Mouse (Mus musculus) C2C12 (cell line): Measurements from ENCODE around the gene Lcn9. TPM values are rescaled to one million over a fixed set of nuclear protein-coding genes. Genes with fewer than 3 reads are reported as not detected.

Experiments used
- H3K27me3 ChIP-seq: one replicate; pipeline ENCODE4 v1.6.1; 2011; ENCODE audit not compliant: control insufficient read depth, insufficient read depth, insufficient read length
- H3K36me3 ChIP-seq: one replicate; pipeline ENCODE4 v1.6.1; 2011; ENCODE audit not compliant: control insufficient read depth, insufficient read depth
- H3K4me3 ChIP-seq: one replicate; pipeline ENCODE4 v1.5.1; 2011; ENCODE audit warnings: mild to moderate bottlenecking, control low read depth; ENCODE audit not compliant: poor library complexity, insufficient read depth, severe bottlenecking
- H3K79me2 ChIP-seq: one replicate; pipeline ENCODE4 v1.6.1; 2011; ENCODE audit not compliant: control insufficient read depth, insufficient read depth
- H3K79me3 ChIP-seq: one replicate; pipeline ENCODE4 v1.6.1; 2011; ENCODE audit warnings: low read depth, control low read depth
- H3ac ChIP-seq: one replicate; pipeline ENCODE3; 2011; ENCODE audit warnings: low read depth; ENCODE audit not compliant: control insufficient read depth, insufficient read length
- CEBPB ChIP-seq: IDR thresholded peaks from one replicate; pipeline ENCODE4 v1.6.1; 2011; ENCODE audit warnings: low read depth, mild to moderate bottlenecking, control low read depth, moderate library complexity
- CTCF ChIP-seq: IDR thresholded peaks from one replicate; pipeline ENCODE4 v1.5.1; 2011; ENCODE audit not compliant: control insufficient read depth, insufficient read depth, insufficient read length
- FOSL1 ChIP-seq: IDR thresholded peaks from one replicate; pipeline ENCODE4 v1.8.0; 2011; ENCODE audit warnings: mild to moderate bottlenecking, low read length; ENCODE audit not compliant: poor library complexity, insufficient read depth, severe bottlenecking
- MAX ChIP-seq: IDR thresholded peaks from one replicate; pipeline ENCODE4 v1.6.1; 2011; ENCODE audit warnings: mild to moderate bottlenecking, control low read depth
- MYOD1 ChIP-seq: IDR thresholded peaks from one replicate; pipeline ENCODE4 v1.6.1; 2011; ENCODE audit warnings: low read depth; ENCODE audit not compliant: control insufficient read depth, insufficient read length
- MYOG ChIP-seq: IDR thresholded peaks from one replicate; pipeline ENCODE4 v1.6.1; 2011; ENCODE audit not compliant: control insufficient read depth, insufficient read length; ENCODE audit errors: extremely low read depth
- USF1 ChIP-seq: IDR thresholded peaks from one replicate; pipeline ENCODE4 v1.6.1; 2011; ENCODE audit warnings: low read depth, mild to moderate bottlenecking, control low read depth, moderate library complexity
- polyA plus RNA-seq: library from polyadenylated mRNA; unstranded; fragments of >200 nt; fragmentation: generic; extraction: Trizol; gene quantifications from one replicate; pipeline ENCODE4 v1.2.1, GENCODE M21; 2012; ENCODE audit warnings: missing spikeins

Lcn9 gene
- polyA plus RNA-seq, 1 experiment = not detected

DNA sequence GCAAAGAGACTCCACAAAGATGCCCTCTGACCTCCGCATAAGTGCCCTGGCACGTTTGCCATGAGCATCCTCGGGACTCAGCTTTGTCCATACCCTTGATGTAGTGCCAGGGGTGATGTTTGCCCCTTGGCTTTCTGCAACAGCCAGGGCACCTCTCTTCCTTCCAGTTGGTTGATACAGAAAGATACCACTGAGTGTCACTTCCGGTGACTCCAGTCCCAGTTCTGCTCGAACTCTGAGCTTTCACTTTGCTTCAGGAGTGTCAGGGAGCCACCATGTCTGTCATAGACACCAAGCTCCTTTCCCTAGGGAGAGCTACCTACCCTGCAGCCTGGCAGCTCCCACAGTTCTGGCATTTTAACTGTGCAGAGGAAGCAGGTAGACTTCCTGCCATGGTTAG, 31.0 kb downstream of the Lcn9 start:
- H3ac ChIP-seq = no peak overlapping the region
- H3K4me3 ChIP-seq = no peak overlapping the region
- H3K79me3 ChIP-seq = no peaks in the 10 kb centered on the region
- no peaks in the 10 kb centered on the region for H3K27me3 ChIP-seq
- no peaks in the 10 kb centered on the region for H3K79me2 ChIP-seq
- H3K36me3 ChIP-seq = no peaks in the 10 kb centered on the region
- TF ChIP-seq CTCF = no peak
- TF ChIP-seq MYOD1 = no peak
- no peak for TF ChIP-seq CEBPB
- no peak for TF ChIP-seq MYOG
- TF ChIP-seq FOSL1 = no peak
- TF ChIP-seq USF1 = no peak
- no peak for TF ChIP-seq MAX

DNA sequence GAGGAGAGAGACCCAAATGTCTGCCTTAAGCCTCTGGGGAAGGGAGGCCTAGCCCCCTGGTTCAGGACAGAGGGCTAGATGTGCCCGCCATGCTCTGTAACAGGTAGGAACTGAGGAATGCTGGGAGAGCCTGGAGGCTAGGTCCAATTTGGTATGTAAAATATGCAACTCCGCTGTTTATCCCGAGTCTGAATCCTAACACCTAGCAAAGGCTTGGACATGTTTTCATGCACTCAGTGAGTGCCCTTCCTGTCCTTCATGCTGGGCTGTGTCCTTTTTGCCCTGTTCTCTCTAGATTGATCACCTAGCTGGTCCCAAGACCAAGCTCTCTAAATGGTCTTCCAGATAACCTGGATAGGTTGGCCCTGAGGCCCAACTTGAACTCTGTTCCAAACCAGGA, 36.9 kb downstream of the Lcn9 start:
- no peak for TF ChIP-seq CTCF
- Histone ChIP-seq H3K79me3 (no peaks in the 10 kb centered on the region), H3K4me3 (no peak overlapping the region), H3ac (no peak overlapping the region), H3K27me3 (peaks cover 22% of the 10 kb centered on the region), H3K36me3 (no peaks in the 10 kb centered on the region), H3K79me2 (no peaks in the 10 kb centered on the region)

DNA sequence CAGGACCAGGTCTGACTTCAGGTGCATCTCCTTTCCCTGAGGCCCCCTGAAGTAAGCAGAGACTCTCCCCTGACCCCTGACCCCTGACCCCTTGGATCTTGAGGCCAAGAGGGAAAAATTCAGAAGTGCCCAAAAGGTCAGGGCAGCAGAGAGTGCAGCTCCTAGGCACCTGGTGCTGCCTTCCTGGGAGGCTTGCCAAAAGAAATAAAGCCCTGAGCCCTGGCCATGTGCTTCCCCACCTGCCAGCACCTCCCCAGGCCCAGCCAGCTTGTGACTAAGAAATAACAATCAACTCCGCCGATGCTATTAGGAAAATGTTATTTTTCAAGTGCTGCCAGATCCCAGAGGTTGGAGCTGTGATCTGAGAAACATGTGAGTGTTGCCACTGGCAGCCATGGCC, 39.1 kb downstream of the Lcn9 start:
- no peaks in the 10 kb centered on the region for H3K79me2 ChIP-seq
- H3ac ChIP-seq = no peak overlapping the region
- H3K36me3 ChIP-seq = no peaks in the 10 kb centered on the region
- H3K4me3 ChIP-seq = no peak overlapping the region
- no peak for TF ChIP-seq MYOD1
- TF ChIP-seq MAX = no peak
- TF ChIP-seq CEBPB = no peak
- no peak for TF ChIP-seq CTCF
- no peak for TF ChIP-seq MYOG
- TF ChIP-seq FOSL1 = no peak
- no peak for TF ChIP-seq USF1
- no peaks in the 10 kb centered on the region for H3K79me3 ChIP-seq
- H3K27me3 ChIP-seq = peaks cover 24% of the 10 kb centered on the region

DNA sequence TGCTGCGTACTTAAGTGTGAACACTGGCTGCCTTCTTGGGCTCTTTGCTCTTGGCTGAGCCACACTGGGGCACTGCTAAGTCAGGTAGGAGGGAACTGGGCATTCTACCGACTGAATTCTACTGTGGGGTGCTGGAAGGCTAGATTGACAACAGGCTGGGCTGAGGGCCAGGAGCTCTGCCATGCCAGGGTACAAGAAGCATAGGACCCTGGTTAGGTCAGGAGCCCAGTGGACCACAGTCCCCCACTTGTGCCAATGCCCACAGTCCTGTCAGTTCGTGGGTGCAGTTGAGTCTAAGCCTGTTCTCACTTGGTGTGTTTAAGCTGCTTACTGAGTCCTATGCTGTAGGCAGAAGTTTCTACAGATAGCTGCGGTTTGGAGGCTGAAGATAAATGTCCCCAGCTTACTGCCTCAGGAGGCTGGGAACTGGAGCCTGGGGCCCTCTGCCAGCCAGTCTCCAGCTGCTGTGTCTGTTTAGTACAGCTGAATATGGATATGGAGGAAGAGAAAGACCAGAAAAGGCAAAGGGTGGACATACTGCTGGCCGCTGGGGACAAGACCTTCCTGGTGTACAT, 39.8 kb downstream of the Lcn9 start:
- Histone ChIP-seq H3K79me3 (no peaks in the 10 kb centered on the region), H3K27me3 (peaks cover 24% of the 10 kb centered on the region), H3K4me3 (no peak overlapping the region), H3K36me3 (no peaks in the 10 kb centered on the region), H3K79me2 (no peaks in the 10 kb centered on the region), H3ac (no peak overlapping the region)
- TF ChIP-seq FOSL1 = no peak
- no peak for TF ChIP-seq MYOG
- TF ChIP-seq MYOD1 = no peak

DNA sequence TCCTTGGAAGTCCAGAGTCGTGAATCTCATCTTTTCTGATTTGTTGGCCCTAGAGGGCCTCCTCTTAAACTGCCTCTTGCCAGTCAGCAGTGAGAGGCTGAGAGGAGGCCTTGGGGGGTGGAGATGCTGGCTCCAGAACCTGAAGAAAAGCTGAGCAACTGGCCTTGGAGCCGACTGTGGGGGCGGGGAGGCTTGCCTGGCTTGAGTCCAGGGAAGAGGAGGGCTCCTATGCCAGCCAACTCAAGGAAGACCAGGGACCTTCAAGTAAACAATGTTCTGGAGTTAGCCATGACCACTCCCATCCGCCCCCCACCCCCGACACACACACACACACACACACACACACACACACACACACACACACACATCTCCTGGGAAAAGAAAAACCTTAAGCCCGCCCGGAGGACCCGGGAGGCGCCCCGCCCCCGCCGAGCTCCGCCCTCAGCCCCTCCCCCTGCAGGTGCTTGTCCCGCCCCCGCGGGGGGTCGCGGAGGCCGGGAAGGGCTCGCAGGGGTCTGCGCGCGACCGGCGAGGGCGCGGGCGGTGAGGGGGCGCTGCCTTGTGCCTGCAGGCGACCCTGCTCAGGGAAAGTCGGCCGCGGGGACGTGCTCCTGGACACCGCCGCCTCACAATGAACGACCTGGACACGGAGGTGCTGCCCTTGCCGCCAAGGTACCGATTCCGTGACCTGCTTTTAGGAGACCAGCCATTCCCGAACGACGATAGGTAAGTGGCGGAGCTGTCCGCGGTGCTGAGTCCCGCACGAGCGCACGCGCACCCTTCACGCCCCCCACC, 40.6 kb downstream of the Lcn9 start, which contains the start of gene Kcnt1:
Gene Kcnt1 (plus strand): TSS at position 398 of the 795 bp plus-strand sequence.
- Histone ChIP-seq H3K4me3 (no peak within 1 kb of the TSS), H3K79me2 (no peaks in the 10 kb centered on the region), H3K27me3 (peaks cover 24% of the 10 kb centered on the region), H3ac (no peak within 1 kb of the TSS), H3K36me3 (no peaks in the 10 kb centered on the region), H3K79me3 (no peaks in the 10 kb centered on the region)
- TF ChIP-seq MAX = no peak

DNA sequence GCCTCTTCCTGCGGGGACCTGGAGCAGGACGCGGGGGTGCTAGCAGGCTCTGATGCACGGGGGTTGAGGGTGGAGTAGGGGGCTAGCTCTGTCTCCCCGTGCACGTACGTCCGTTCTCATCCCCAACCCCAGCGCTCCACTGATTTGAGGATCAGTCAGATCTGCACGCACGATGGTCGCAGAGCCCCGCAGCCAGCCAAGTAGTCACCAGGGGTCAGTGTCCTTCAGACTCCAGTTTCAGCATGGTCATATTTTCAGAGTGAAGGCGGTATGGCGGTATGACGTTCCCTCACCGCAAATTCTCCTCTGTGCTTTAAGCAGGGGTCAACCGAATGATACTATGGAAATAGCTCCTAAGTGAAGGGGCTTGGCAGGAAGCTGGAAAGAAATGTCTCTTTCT, 41.3 kb downstream of the Lcn9 start:
- no peaks in the 10 kb centered on the region for H3K36me3 ChIP-seq
- H3K79me3 ChIP-seq = no peaks in the 10 kb centered on the region
- no peak overlapping the region for H3ac ChIP-seq
- peaks cover 24% of the 10 kb centered on the region for H3K27me3 ChIP-seq
- H3K79me2 ChIP-seq = no peaks in the 10 kb centered on the region
- TF ChIP-seq FOSL1 (no peak), MAX (no peak), CTCF (no peak), MYOG (no peak), MYOD1 (no peak), USF1 (no peak), CEBPB (no peak)
- H3K4me3 ChIP-seq = no peak overlapping the region
